Mouse (Mus musculus) layer of hippocampus, adult 9-10 months (tissue): ENCODE results near the gene 1700001K19Rik.
"Not testable (repeated sequence)": the region's sequence is repeated elsewhere in the genome, so short reads cannot be mapped to it uniquely, and the experiment has no call there.

Experiments used
- DNase-seq: peaks from one replicate; pipeline ENCODE4 v3.0.0; 2022; ENCODE audit warnings: low spot score

1700001K19Rik gene

GRCm38 (mm10) chr12:110696173-110696974 lies 14.0 kb upstream of the 1700001K19Rik start:
- peak; percentile 87 for DNase-seq

- no peak for DNase-seq
These were observed 13.3 kb upstream of the 1700001K19Rik start for GRCm38 (mm10) chr12:110695676-110696171.

- not testable (repeated sequence) for DNase-seq
These were observed 11.0 kb upstream of the 1700001K19Rik start for GRCm38 (mm10) chr12:110693378-110693777.

- no peak for DNase-seq
These were observed 7.7 kb upstream of the 1700001K19Rik start for GRCm38 (mm10) chr12:110689919-110690643.

GRCm38 (mm10) chr12:110688921-110689320 lies 6.5 kb upstream of the 1700001K19Rik start:
- DNase-seq: not testable (repeated sequence)

DNA sequence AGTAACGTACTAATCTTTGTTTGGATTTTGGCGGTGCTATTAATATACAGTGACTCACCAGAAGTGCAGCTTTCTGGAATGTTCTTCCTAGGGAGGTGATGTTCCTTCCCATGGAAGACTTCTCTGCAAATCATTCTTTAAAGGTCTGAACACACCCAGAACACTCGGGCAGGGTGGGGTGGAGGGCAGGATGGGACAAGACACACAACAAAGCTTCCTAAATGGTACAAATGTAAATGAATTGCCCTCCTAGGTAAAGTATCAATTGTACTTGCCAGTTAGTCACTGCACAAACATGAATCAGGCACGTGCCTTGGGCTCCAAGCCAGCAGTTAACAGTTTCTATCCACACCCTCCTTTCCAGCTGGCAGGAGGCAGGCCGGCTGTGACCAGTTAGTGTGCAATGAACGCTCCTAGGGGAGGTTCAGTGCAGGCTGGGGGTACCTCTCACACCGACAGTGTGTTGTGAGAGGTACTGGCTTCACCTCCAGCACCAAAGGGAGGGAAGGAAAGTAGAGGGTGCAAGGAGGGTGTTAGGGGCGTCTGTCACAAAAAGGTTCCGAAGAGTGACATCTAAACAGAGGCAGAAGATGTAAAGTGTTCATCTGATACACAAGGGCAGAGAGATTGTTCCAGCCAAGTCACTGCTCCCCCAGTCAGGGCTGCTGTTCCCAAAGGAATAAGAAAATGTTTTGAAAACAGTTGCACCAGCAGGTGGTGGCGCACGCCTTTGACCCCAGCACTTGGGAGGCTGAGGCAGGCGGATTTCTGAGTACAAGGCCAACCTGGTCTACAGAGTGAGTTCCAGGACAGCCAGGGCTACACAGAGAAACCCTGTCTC lies 5.7 kb upstream of the 1700001K19Rik start:
- no peak for DNase-seq

DNA sequence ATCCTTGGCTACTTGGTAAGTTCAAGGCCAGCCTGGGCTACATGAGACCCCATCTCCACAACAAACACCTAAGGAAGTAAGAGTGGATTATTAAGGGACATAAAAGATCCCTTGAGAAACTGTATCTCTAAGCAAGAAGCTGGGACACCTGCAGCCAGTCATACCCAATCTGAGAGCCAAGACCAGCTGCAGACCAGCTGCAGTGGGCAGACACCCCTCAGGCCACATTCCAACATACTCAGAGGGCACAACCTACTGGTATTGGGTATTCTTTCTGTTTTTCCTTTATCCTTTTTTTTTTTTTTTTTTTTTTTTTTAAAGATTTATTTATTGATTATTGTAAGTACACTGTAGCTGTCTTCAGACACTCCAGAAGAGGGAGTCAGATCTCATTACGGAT lies 1.2 kb upstream of the 1700001K19Rik start:
- DNase-seq: no peak

DNA sequence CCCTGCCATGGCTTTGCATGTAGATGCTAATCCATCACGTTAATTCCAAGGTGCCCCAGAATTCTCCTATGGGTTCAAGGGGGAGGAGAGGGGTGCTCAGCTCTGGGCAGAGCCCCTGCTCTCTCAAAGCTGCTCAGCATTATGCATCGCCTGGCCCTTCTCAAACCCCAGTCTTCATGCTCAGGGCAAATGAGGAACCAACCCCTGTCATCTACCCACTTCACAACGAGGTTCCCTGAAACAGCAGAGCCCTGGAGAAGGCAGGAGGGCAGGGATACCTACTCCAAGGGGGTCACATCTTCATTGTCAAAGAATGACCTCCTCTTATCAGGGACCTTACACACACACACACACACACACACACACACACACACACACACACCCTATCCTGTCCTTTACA lies 541 bp downstream of the 1700001K19Rik start:
- DNase-seq: no peak

DNA sequence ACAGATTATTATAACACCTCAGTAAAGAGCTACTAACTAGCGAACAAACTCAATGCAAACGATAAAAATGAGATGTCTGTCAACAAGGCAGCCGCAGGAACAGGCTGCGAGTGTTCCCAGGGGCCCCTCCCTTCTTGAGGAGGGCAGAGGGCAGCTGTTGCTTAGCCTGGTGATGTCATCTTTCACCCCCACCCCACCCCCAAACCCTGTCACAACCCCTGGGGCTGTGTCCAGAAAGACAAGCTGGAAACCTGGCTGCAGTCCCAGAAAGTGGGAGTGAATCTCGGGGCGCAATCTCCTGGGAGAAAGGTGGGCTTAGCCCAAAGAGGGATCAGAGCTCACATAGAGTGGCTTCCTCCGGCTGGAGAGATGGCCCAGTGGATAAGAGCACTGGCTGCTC lies 1.2 kb downstream of the 1700001K19Rik start:
- DNase-seq: no peak

DNA sequence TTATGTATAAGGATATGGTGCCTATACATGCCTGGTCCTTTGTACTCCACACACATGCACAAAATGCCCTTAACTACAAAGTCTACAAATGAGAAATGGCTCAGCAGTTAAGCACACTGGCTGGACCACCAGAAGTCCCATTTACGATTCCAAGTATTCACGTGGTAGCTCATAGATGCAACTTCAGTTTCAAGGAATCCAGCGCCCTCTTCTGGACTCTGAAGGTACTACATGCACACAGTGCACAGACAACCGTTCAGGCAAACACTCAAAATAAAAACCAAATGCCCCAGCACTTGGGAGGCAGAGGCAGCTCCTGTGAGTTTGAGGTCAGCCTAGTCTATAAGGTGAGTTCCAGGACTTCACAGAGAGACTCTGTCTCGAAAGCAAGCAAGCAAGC lies 8.2 kb downstream of the 1700001K19Rik start:
- DNase-seq: no peak

DNA sequence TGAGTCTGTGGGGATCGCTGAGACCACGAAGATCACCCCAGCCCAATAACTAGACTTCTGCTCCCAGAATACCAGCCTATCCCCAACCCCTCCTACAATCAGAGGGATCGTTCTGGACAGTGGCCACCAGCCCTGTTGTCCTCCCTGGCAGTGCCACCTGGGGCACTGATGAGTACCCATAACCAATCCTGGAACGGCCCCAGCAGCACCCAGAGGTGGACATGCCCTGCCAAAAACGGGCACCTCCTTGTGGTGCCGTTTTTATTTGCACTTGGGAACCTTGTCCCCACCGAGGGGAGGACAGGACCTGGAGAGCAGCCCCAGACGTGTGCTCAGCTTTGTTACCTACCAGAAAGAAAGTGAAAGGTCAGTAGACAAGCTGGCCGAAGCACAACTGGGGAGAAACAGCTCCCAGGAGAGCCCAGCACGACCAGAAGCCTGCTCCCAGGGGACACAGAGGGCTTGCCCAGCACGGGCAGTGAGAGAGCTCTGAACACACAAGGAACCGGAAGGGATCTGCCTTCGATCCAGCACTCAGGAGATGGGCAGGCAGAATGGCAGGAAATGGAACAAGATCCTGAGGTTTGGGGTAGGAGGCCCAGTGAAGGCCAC lies 14.8 kb downstream of the 1700001K19Rik start:
- no peak for DNase-seq

DNA sequence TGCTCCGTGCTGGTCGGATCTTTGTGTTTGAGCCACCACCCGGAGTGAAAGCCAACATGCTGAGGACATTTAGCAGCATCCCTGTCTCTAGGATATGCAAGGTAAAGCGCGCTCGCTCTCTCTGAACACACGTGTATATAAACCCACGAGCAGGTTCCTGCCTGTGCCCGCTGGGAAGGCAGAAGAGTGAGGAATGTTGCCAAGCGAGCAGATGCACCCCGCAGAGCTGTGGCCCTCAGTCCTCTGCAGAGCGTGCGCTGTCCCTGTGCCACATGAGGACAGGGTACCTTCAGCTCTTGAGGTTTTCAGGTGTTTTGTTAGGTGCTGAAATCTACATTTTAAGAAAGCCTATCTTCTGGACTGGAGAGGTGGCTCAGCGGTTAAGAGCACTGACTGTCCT lies 20.7 kb downstream of the 1700001K19Rik start:
- no peak for DNase-seq

DNA sequence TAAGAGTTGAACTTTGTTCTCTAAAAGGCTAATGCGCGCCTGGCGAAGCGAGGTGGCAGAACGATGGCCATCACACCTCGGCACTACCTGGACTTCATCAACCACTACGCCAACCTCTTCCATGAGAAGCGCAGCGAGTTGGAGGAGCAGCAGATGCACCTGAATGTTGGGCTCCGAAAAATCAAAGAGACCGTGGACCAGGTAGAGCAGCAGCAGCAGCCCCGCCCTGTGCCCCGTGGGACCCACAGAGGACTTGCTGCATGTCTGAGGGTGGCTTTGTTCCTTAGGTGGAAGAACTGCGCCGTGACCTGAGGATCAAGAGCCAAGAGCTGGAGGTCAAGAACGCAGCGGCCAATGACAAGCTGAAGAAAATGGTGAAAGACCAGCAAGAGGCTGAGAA lies 31.0 kb downstream of the 1700001K19Rik start:
- no peak for DNase-seq

DNA sequence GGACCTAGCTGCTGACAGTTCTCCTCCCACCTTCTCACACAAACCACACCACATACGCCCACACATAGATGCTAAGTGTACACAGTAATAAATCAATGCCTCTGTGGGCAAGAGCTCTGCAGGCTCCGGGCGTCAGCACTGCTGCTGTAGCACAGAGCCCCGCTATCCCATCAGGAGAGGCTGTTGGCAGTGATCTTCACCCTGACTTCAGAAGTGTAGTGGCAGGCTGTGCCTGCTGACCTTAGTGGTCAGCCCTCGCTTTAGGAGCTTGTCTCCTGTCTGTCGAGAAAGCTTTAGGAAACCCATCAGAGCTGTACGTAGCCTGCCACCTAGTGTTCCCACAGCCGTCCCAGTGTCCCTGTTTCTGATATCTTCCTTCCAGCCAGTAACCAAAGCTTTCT lies 32.2 kb downstream of the 1700001K19Rik start:
- peak; percentile 24 for DNase-seq

DNA sequence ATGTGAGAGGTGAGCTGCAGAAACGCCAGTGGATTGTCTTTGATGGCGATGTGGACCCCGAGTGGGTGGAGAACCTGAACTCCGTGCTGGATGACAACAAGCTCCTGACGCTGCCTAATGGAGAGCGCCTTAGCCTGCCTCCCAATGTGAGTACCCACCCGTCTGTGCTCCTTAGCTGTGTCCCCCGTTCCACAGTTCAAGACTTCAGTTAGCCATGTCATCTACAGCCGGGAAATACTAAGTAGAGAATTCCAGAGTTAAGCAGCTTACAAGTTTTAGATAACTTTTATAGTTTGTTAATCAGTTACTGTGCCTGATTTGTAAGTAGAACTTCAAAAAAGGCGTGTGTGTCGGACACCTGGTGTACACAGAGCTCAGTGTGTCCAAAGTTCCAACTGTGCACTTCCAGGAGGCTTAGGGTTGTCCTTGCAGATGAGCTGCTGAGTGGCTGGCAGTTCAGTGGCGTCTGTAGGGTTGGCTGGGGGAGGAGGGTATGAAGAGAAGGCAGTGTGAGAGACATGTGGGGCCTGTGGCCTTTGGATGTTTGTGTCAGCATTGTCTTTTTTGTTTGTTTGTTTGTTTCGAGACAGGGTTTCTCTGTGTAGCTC lies 44.8 kb downstream of the 1700001K19Rik start:
- DNase-seq: no peak

GRCm38 (mm10) chr12:110636293-110636692 lies 46.1 kb downstream of the 1700001K19Rik start:
- no peak for DNase-seq

GRCm38 (mm10) chr12:110630056-110630455 lies 52.4 kb downstream of the 1700001K19Rik start:
- no peak for DNase-seq
